Mouse (Mus musculus) Patski (cell line): ENCODE results near the gene Rps4x. TPM values are rescaled to one million over a fixed set of nuclear protein-coding genes. Genes with fewer than 3 reads are reported as not detected.
"Not testable (repeated sequence)": the region's sequence is repeated elsewhere in the genome, so short reads cannot be mapped to it uniquely, and the experiment has no call there.

Source experiments
- ATAC-seq: fragments of 100-300 bp; one replicate; pipeline ENCODE4 v1.8.0; 2021
- CTCF ChIA-PET: fragments of 350-600 bp; sonication (Branson Sonifier 250); formaldehyde crosslinking; loops from one replicate; lab custom pipeline; 2022; ENCODE audit warnings: inconsistent platforms; lab: Charles Lee
- POLR2A ChIA-PET: fragments of 350-600 bp; sonication (Branson Sonifier 250); formaldehyde crosslinking; loops from one replicate; lab custom pipeline; 2022; ENCODE audit warnings: antibody characterized with exemption, inconsistent platforms; lab: Charles Lee
- DNase-seq: peaks from one replicate; pipeline ENCODE4 v3.0.0-alpha.2; 2011; ENCODE audit warnings: low read depth, low spot score
- H3K27me3 ChIP-seq: fragments of 371-371 bp; one replicate; pipeline ENCODE4 v1.5.1; 2021
- CTCF ChIP-seq: fragments of 100-300 bp; IDR thresholded peaks from one replicate; pipeline ENCODE4 v1.5.1; 2021
- in situ Hi-C: fragments of 300-500 bp; cut with MboI; formaldehyde crosslinking; loops from 3 replicates; pipeline ENCODE4 v1.11.1; 2018; ENCODE audit warnings: low pct_unique_long_range_greater_than_20kb, mixed read lengths
- polyA plus RNA-seq: library from polyadenylated mRNA; unstranded; gene quantifications from one replicate; pipeline ENCODE4 v1.2.3, GENCODE M21; 2021

The Rps4x gene
- 1,274 TPM for polyA plus RNA-seq

DNA sequence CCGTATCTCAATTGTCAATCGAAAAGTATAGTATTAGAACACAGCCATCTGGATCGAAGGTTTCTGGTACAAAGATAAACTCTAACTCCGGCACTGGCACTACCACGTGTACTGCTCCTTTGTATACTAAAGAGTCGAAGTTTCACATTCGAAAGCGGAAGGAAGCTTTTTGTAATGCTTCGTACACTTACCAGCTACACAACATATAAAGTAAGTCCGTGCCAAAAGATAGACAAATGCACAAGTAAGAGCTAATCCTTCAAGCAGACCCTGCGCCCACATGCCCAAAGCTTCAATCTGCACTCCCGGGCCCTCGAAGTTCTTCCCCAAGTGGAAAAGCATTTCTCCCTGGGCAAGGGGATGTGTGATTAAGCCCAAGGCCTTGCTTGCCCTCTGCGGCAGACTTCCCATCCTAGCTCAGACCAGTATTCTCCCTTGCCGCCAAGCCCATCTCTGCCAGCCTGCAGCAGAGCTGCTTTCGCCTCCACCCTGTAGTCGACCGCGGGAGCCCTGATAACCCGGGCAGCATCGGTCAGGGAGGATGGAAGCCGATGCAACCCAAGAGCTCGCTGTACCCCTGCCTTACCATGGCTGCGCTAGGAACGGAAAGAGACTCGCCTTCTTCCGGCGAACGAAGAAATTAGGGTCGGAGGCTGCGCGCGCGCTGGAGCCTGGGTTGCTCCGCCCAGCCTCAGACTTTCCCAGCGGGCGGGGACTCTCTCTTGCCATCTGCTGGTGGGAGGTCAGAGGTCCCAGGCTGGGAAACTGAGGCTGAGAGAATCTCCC, at the start of gene Rps4x:
TSS of gene Rps4x (minus strand) at position 683 of the 786 bp plus-strand sequence.
- no peak for TF ChIP-seq CTCF
- no peaks in the 10 kb centered on the region for H3K27me3 ChIP-seq
- POLR2A ChIA-PET: interaction anchor here (0.7 to 1.2 kb wide), 3 partner anchors 17 to 318 kb away, joined by 3 to 4 read pairs (median 3); no protein-coding TSS in a partner anchor
- peak; percentile 81 for ATAC-seq
- CTCF ChIA-PET: interaction anchor here (1.2 kb wide), 1 partner anchor 26 kb away, joined by 3 read pairs; no protein-coding TSS in a partner anchor
- no peak for DNase-seq
- in situ Hi-C loops: no loop called here

DNA sequence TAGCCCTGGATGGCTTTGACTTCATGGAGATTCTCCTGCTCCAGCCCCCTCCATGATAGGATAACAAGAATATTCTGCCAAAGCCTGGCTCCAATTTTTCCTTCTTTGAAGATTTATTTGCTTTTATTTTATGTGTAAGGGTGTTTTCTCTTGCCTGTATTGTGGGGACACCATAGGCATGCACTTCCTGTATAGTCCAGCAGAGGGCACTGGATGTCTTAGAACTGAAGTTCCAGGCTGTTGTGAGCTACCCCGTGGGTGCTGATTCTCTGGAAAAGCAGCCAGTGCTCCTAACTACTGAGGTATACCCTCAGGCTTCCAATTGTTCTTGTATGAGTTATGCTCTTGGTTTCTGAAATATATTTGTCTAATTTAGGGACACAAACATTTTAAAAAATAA, 29.9 kb upstream of the Rps4x start:
- CTCF ChIA-PET: interaction anchor here (1.8 kb wide), 1 partner anchor 257 kb away, joined by 9 read pairs; no protein-coding TSS in a partner anchor
- POLR2A ChIA-PET: no interaction called here
- in situ Hi-C loops: no loop called here
- no peak for ATAC-seq
- TF ChIP-seq CTCF: peak; percentile 83
- no peak for DNase-seq
- H3K27me3 ChIP-seq: peaks cover 5% of the 10 kb centered on the region

DNA sequence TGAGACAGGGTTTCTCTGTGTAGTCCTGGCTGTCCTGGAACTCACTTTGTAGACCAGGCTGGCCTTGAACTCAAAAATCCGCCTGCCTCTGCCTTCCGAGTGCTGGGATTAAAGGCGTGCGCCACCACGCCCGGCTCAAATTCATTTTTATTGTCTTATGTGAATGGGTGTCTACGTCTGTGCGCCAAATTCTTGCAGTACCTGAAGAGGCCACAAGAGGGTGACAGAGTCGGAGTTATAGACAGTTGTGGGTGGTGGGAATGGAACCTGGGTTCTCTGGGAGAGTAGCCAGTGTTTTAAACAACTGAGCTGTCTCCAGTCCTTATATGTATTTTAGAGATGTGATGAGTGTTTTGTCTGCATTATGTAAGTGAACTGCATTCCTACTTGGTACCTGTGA, 26.2 kb upstream of the Rps4x start:
- POLR2A ChIA-PET, DNase-seq: not testable (repeated sequence)
- CTCF ChIA-PET: interaction anchor here (1.5 kb wide), 1 partner anchor 41 kb away, joined by 3 read pairs; no protein-coding TSS in a partner anchor

DNA sequence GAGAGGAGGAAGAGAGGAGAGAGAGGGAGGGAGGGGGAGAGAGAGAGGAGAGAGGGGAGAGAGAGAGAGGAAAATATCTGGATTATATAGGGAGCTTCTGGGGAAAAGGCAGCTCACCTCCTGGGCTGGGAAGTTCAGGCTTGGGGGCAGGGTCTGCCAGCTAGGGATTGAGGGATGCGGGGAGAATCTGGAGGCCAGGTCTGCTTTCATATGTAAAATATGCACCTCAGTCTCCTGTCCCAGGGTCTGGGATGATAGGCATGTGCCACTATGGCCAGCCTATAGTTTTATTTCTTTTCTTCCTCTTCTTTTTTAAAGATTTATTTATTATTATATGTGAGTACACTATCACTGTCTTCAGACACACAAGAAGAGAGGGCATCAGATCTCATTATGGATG, 1.6 kb upstream of the Rps4x start:
- peaks cover 9% of the 10 kb centered on the region for H3K27me3 ChIP-seq
- ChIA-PET POLR2A (no interaction called here), CTCF (no interaction called here)
- no peak for ATAC-seq
- TF ChIP-seq CTCF: no peak
- in situ Hi-C loops: no loop called here
- no peak for DNase-seq

More for the DNA sequence above, 26.2 kb upstream of the Rps4x start:
- H3K27me3 ChIP-seq, in situ Hi-C loops, ATAC-seq: not testable (repeated sequence)
- TF ChIP-seq CTCF: peak; percentile 57

DNA sequence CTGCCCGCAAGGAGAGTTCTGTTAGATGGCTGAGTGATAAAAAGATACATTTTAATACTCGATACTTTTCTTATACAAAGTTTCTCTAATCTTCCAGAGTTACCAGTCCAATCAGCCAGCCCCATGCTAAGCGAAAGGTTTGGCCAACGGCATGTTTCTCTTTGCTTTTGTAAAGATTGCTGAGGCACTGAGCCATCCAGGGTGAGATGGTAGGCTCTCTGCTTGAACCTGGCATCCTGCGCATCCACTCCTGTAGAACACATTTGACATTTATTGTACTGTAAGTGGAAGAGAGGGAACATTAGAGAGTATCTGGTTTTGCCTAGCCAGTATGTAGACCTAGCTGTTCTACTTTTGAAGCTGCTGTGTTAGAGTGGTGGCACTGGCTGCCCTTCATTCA, 387 bp upstream of the Rps4x start:
- CTCF ChIA-PET: interaction anchor here (1.2 kb wide), 1 partner anchor 26 kb away, joined by 3 read pairs; no protein-coding TSS in a partner anchor
- in situ Hi-C loops: no loop called here
- no peak for TF ChIP-seq CTCF
- ATAC-seq: peak; percentile 15
- POLR2A ChIA-PET: no interaction called here
- H3K27me3 ChIP-seq: no peaks in the 10 kb centered on the region
- no peak for DNase-seq

DNA sequence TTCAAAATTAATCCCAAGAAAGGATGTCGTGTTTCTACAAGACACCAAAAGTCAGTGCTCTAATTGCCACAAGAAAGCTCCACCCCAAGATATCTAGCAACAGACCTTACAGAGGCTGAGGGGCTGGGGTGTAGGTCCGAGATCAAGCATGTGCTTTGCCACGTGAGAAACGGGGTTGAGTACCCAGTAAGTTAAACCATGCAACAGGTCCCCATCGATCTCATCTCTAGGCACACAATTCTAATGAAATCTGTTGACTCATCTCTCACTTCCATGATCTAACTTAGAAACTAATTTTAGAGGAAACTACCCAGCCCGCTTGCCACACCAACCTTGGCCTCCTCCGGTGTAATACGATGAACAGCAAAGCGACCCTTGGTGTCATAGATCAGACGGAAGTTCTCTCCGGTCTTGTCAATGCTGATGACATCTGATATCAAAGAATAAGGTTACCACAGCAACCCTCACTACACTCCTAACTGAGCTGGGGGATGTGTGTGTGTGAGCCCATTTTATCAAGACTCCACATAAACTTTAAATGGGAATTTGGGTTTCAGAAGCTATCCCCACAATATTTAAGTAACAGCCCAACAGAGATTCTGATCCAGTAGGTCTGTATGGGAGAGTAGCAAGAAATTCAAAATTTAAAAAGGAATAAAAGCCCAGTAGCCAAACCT, 2.0 kb downstream of the Rps4x start:
- peaks cover 4% of the 10 kb centered on the region for H3K27me3 ChIP-seq
- ChIA-PET CTCF (no interaction called here), POLR2A (interaction anchor here (0.5 to 1.2 kb wide), 3 partner anchors 15 to 77 kb away, joined by 3 to 9 read pairs (median 3); no protein-coding TSS in a partner anchor)
- in situ Hi-C loops: no loop called here
- TF ChIP-seq CTCF: no peak
- DNase-seq (no peak), ATAC-seq (no peak)

DNA sequence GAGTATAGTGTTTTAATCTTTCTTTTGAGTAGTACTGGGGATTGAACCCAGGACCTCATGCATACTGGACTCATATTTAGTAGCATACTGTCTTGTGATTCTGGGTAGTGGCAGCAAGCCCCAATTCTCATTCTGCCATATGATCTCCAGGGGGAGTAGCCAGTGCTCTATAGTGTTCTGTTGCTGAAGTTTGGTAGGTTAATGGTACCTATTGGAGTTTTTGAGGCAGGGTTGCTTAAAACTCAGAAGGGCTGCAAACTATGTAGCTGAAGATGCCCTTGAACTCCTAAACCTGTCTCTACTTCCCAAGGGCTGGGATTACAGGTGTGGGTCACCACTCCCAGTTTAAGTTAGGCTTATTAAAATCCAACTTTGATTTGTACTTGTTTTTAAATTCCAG, 6.6 kb downstream of the Rps4x start:
- in situ Hi-C loops: no loop called here
- POLR2A ChIA-PET: no interaction called here
- CTCF ChIA-PET: no interaction called here
- ATAC-seq: no peak
- no peak for TF ChIP-seq CTCF
- no peak for DNase-seq
- H3K27me3 ChIP-seq: peaks cover 9% of the 10 kb centered on the region

DNA sequence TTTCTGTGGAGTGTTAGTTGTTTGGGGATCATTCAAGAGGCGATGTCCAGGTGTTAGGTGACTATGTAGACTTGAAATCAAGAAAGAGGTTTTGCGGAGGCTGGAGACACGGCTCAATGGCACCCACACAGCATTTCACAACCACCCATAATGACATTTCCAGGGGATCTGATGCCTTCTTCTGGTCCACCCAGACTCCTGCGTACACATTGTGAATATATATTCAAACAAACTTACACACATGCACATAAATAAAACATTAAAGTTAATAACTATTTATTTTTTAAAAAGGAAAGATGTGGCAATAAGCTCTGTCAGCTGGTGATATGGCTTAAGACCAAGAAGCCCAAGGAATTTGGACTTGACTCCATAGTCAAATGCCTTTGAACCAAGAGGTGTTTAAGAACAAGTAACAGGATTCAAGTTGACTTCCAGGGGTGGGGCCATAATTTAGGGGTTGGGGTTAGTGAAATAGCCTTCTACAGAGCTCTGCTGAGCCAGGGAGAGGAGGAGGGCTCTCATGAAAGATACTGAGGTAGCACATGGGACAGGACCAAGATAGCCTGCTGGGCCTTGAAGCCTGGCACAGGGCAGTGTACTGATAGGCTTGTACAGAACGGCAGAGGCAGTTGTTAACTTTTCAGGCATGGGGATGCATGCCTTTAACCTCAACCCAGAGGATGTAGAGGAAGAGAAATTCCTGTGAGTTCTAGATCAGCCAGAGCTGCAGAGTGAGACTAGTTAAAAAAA, 13.5 kb downstream of the Rps4x start:
- no peak for TF ChIP-seq CTCF
- CTCF ChIA-PET: no interaction called here
- peaks cover 8% of the 10 kb centered on the region for H3K27me3 ChIP-seq
- in situ Hi-C loops: no loop called here
- ATAC-seq (no peak), DNase-seq (no peak)
- POLR2A ChIA-PET: no interaction called here

DNA sequence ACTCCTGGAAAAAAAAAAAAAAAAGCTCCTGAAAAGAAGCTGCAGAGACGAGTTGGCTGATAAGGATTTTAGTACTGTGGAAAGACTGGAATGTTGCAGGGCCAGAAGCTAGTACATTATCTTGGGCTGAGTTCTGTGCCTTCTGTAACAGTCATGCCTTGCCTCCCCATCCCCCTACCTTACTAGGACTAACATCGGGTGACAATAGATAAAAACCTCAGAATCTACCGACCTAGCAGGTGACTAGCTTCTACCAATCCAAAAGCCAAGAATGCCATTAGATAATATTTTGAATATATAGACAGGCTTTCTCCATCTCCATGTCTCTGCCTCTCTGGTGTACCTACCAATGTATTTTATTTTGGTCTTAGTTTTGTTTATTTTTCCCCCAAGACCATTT, 18.3 kb downstream of the Rps4x start:
- H3K27me3 ChIP-seq: peaks cover 8% of the 10 kb centered on the region
- TF ChIP-seq CTCF: no peak
- ChIA-PET POLR2A (interaction anchor here (0.6 kb wide), 1 partner anchor 210 kb away, joined by 3 read pairs; no protein-coding TSS in a partner anchor), CTCF (no interaction called here)
- in situ Hi-C loops: no loop called here
- ATAC-seq: no peak
- DNase-seq: no peak

DNA sequence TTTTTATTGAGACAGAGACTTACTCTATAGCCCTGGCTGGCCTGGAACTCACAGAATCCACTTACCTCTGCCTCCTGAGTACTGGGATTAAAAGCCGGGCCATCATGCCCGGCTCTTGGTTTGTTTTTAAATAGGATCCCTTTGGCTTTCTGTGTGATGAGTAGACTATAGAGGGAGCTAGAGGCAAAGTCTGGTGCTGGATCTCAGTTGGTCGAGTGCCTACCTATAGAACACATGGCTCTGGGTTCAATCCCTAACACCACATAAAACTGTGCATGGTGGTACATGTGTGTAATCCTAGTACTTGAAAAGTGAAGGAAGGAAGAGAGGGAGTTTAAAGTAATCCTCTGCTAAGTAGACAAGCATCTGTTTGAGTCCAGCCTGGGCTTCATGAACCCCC, 19.1 kb downstream of the Rps4x start:
- DNase-seq: no peak
- ChIA-PET POLR2A (no interaction called here), CTCF (no interaction called here)
- in situ Hi-C loops: no loop called here
- TF ChIP-seq CTCF: no peak
- peaks cover 8% of the 10 kb centered on the region for H3K27me3 ChIP-seq
- no peak for ATAC-seq
